Mouse (Mus musculus) urinary bladder, postnatal 14 days (tissue): ENCODE results near the gene Maneal.

Experiments
- DNase-seq: peaks from one replicate; pipeline ENCODE4 v3.0.0; 2021; ENCODE audit warnings: low spot score

Maneal gene

DNA sequence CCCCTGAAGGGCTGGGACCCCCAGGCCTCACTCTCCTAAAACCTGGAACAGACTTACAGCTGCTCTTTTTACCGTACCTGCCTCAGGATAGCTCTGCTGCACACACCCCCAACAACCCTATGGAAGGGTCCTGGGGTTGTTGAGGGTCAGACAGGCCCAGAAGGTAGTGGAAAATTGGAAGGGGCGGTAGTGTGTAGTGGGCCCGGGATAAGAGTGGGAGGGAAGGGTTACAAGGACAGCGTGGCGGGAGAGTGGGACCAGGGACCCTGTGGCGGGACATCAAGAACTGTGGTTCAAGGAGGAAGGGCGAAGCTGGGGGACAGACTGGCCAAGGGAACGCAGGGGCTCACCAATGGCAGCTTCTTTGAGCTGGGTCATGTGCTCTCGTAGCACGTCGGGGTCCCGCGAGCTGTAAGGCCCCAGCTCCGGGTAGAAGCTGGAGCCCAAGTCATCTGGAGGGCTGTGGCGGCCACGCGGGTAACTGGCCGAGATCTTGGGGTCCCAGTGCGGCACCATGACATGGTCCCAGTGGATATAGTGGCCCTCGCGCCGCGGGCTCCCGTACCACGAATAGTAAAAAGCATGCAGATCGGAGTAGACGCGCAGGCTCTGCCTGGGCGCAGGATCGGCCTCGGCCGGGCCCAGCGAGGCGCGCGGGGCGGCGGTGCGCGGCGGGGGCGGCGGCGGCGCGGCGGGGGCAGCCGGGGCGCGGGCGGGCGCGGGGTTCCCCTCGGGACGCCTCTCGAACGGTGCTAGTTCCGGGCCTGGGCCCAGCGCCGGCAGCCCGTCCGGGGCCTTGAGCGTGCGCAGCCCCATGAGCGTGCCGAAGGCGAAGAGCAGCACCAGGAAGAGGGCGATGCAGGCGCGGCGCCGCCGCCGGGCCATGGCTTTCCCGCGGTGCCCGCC lies at the start of gene Maneal:
Gene Maneal (minus strand): TSS at position 889 of the 906 bp plus-strand sequence.
- no peak for DNase-seq

DNA sequence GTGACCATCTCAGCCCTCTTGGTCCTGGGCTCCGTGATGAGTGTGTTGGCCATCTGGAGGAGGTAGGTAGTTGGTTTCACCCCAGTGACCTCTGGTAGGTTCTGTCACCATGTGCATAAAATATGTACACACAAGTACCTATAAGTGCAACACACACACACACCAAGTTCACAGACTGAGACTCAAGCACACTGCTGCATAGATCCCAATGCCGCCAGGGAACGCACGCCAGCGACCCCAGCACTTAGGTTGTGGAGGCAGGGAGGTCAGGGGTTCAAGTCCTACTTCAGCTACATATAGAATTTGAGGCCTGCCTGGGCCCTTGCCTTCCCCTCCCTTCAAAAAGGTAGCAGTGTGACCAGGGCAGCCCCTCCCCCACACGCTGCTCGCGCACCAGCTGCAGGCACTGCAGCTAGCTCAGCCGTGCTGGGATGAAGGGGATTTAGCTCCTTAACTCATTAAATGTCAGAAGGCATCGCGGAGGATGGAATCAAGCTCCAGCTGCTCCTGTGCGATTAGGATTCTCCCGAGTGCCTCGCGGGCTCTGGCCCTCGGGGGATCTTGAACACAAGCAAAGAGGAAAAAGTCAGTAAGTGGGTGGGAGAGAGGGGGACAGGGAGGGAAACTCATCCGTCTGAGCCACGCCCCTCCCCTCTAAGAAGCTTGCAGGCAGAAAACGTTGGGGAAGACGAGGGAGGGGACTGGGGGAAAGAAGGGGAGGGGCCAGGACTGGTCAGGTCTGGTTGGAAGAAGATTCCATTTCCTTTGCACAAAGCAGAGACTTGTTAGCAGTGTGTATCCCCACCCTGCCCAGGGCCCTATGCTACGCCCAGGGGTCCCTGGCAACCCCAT lies 44.2 kb upstream of the Maneal start:
- no peak for DNase-seq

DNA sequence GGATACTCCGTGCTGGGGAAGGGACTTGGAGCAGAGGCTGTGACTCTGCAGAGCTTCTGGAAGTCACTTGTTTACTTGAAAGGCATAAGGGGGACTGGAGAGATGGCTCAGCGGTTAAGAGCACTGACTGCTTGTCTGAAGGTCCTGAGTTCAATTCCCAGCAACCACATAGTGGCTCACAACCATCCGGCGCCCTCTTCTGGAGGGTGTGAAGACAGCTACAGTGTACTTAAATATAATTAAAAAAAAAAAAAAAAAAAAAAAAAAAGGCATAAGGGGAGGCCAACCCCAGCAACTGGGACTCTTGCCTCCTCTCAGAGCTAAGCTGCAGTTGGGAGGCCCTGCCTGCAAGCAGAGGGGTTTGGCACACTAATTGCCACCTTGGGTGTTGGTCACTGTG lies 43.4 kb upstream of the Maneal start:
- DNase-seq: no peak

DNA sequence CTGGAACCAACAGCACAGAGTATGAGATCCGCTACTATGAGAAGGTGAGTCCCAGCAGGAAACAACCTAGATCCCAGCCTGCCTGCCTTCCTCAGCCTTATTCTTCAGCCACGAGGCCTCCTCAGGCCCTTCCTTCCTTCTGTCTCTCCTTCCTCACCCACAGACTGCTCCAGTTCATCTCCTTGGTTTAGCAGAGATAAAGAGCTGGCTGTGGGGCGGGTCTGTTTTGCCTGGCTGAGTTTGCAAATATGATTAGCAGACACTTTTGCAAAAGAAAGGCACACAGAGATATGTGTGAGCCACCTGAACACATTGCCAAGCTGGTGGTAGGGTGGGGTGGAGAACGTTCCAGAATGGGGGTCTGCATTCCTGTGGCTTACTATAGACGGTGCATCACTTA lies 37.9 kb upstream of the Maneal start:
- DNase-seq: no peak

DNA sequence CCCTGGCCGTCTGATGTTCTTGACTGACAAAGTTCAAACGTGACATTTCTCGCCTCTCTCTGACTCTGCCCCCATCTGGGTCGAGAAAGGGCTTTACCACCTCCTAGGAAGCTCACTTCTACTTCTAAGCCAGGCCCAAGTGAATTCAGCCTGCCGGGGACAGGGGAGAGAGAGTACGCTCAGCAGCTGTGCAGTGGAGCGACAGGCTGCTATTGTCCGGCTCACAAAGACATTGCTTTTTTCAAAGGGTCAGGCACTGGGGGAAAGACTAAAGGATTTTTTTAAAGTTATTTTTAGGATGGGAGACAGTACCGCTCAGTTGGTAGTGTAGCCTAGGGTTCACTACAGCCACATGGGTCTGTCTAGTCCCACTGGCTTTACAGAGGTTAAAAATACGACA lies 36.5 kb upstream of the Maneal start:
- DNase-seq: no peak

DNA sequence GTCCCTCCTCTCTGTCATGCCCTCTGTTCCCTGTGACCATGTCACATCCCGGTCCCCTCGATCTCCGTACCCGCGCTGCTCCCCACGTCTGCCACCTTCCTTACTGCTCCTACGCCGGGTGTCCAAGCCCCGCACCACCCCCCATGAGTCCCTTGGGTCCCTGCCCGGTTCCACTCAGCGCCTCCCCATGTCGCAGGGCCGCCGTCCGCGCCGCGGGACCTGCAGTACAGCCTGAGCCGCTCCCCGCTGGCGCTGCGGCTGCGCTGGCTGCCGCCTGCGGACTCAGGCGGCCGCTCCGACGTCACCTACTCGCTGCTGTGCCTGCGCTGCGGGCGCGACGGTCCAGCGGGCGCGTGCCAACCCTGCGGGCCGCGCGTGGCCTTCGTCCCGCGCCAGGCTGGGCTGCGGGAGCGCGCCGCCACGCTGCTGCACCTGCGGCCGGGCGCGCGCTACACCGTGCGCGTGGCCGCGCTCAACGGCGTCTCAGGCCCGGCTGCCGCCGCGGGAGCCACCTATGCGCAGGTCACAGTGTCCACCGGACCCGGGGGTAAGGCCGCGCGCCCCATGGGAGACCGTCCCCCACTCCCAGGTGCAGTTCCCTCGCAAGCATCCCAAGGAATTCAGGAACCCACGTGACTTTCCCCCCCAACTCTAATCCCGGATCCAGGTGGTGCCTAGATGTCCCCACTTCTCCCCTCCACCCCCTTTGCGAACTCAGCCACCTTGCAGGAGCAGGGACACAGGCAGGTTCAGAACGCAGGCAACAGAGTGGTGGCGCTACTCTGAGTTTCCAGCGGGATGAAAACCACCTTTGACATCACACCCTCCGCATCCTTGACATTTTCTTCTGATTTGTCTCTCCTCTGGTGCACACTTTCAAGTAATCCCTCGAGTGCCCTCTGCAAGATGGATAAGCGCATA lies 32.8 kb upstream of the Maneal start:
- no peak for DNase-seq

DNA sequence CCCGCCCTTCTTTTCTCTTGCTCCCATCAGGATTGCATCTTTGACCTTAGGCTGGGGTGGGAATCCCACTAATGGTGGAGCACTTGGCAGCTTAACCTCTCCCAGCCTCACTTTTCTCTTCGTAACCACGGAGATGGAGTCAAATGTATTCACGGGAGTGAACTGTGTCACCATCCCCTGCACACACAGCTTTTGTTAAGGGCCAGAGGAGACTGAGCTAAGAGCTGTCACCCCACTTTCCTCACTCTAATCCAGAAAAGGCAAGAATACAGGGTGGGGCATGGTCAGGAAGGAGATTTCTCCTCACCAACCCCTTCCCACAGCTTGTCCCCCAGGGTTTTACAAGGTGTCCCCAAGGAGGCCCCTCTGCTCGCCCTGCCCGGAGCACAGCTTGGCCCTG lies 31.8 kb upstream of the Maneal start:
- DNase-seq: no peak

DNA sequence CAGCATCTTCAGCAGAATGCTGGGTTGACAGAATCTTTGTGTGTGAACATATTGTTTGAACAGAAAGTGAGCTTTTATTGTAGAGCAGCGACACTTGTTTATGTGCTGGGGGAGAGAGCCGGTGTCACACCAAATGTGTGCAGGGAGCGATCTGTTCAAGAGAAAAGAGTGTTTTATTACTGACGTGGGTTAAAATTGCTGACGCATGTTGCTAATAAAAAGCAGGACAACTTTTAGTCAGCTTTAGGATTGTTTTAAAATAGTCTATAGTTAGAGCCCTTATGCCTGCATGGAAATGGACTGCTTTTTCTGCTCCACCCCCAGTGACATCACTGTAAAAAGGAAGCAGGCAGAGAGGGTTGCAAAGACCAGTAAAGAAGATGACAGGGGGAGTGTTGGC lies 28.9 kb upstream of the Maneal start:
- no peak for DNase-seq

DNA sequence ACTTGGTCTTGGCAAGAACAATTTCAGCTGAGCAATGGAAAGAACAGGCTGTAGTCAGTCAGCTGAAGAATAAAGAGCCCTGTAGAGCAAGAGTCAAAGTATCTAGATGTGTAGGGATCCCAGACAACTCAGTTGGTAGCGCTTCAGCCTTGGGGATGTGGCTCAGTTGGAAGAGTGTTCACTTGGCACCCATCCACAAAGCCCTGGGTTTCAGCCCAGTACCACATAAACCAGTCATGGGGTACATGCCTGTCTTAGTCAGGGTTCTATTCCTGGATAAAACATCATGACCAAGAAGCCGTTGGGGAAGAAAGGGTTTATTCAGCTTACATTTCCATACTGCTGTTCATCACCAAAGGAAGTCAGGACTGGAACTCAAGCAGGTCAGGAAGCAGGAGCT lies 28.0 kb upstream of the Maneal start:
- DNase-seq: no peak

DNA sequence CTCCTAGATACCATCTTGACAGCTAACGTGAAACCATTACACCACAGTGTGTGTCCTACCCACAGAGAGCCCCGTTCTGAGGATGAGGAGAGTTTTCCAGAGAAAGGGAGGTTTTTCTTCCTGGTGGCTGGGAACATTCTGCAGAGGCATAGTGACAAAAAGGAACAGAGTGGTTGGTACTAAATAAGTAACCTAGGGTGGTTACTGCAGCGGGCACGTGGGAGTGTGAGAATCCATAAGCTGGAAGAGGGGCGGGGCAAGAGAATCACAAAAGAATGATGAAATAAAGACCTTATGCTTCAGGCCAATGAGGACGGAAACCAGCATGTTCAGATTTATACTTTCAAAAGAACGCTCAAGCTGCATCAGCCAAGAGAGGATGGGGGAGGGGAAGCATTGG lies 26.7 kb upstream of the Maneal start:
- DNase-seq: no peak

DNA sequence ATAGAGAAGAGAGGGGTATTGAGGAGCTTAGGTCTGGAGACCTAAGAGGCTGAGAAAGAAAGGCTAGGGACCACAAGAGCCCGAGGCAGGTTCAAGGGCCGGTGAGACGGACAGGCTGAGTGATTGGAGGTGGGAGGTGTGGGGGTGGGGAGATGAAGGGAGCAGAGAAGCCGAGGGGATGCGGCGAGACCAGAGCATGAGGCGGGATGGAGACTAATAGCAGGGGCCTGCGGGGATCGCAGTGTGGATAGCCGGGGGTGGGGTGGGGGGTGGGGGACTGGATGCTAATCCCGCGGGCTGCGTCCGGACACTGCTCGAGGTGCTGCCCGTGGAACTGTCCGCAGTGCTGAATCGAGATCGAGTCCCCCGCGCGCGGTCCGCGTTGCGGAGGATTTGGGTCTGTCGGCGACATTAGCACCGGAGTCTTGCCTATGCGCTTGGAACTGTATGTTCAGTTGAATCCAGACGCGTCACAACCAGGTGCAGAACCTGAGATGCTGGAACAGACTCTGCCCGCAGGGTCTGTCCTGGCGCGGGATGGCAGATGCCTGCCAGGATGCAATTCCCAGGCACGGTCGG lies 20.3 kb upstream of the Maneal start:
- DNase-seq: peak; percentile 47

DNA sequence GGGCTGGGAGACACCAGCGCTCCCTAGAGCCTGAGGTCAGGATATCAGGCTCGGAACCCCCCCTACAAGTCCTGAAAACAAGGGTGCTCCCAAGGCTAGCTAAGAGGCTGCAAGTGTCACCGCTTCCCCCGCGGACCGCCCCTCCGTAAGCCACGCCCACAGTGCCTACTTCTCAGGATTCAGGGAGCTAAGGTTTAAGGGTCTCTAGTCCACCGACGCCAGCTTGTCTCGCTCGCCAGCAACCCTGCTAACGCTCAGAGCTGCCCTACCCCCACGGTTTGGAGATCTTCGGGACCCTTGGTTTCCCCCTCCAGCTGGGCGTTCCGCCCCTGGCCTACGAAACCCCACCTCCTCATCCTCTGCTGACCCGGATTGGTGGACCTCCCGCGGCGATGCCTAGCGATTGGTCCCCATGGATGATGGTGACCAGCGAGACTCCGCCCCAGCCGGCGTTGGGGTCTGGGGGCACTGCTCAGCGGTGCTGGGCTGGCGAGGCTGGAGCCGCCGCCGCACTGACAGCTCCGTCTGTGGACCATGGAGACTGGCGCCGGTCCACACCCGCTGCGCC lies 19.5 kb upstream of the Maneal start:
- no peak for DNase-seq

DNA sequence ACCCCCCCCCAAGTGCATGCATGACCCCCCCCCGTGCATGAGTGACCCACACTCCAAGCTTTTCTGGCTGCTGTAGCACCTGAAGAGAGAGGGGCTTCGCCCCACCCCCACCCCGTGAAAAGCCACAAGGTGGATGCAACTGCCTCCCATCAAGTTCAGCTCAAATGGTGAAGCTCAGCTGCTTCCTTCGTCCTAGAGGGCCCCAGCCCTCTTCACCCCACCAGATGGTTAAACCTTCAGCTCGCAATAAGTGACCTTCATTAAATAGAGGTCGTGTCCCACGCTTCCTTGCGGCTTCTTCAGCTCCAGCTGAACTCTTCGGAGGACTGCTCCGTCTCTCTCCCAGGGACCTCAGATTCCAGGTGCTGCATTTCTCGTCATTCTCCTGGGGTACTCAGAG lies 18.6 kb upstream of the Maneal start, which contains the start of gene Epha10:
Gene Epha10 (plus strand): TSS at position 301 of the 400 bp plus-strand sequence.
- no peak for DNase-seq

DNA sequence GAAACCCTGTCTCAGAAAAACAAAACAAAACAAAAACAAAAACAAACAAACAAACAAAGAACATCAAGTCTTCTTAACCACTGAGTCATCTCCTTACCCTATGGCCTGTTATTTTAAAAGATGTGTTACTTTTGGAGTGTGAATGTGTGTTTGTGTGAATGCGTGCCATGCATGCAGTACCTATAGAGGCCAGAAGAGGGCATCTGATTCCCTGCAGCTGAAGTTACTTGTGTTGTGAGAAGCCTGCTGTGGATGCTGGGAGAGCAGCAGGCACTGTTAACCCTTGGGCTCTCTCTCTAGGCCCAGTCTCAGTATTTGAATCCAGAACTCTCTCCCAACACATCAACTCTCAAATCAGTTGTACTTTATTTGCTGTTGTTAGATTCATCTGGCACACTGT lies 10.7 kb upstream of the Maneal start:
- DNase-seq: no peak

DNA sequence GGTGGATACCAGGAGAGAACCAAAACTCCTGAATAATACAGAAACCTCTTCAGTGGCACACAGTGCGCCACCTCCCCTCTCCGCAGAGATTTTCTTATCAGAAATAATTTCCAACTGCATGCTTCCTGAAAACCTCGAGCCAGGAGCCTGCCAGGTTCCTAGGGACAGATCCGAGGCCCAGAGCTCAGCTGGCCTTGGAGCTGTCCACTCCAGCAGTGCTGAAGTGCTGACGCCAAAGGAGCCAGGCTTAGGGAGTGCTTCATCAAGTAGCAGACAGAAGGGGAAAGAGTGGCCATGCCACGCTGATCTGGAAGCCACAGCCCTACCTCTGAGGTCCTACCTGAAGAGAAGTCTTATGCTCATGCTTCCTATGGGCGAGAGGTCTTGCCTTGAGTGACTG lies 1.5 kb downstream of the Maneal start:
- peak; percentile 72 for DNase-seq

DNA sequence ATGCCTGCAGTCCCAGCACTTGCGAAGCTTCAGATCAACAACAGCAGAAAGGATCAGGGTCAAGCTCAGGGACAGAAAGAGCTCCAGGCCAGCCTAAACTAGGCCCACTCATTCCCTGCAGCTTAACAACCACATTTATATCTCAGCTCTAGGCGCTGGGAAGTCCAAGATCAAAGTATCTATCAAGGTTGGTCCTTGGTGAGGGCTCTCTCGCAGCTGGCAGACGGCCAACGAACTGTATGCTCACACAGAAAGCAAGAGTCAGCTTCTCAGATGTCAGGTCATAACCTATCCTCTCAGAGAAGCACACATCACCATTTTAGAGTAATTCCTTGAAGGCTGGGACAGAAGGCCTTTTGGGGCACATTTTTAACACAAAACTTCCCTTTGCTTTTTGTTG lies 3.6 kb downstream of the Maneal start:
- no peak for DNase-seq

DNA sequence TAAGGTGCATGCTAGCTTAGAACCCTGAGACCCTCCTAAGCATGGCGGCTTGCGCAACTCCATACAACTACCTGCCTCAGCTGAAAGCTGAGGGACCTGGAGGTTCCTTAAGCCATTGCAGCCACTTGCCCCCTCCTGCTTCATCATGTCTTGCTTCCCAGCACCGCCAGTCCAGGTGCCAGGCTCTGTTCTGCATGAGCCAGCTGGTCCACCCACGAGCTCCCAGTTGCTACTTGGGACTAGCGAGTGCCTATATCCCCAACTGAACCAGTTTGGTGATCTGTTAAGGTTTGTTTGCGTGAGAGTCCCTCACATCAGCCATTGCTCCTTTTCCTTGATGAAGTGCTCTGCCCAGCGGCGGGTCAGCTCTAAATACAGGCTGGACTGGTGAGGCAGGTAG lies 5.7 kb downstream of the Maneal start:
- no peak for DNase-seq

DNA sequence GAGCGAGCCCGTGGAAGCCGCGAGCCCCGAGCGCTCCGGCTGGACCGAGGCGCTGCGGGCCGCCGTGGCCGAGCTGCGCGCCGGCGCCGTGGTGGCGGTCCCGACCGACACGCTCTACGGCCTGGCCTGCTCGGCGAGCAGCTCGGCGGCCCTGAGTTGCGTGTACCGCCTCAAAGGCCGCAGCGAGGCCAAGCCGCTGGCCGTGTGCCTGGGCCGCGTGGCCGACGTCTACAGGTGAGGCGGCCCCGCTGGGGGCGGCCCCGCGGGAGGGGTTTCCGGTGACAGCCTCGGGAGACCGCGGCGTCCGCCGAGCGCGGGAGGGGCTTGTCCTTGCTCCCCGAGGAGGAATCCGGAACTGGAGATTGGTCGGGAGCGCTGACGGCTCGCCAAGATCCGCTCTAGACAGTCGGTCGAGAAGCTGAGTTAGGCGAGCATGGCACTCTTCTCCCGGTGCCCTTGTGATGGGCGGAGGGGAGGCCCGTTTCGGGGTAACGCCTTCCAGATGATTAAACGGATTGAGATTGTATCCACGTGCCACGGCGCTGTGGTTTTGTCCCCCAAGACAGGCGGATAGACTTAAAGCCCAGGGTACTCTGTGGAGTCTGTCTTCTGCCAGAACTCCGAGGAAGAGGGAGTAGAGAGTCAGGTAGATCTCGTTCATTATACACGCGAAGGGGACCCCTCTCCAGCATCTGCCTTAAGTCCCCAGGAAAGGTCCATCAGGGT lies 10.9 kb downstream of the Maneal start, which contains the start of gene 1110065P20Rik:
Gene 1110065P20Rik (minus strand): TSS at position 264 of the 726 bp plus-strand sequence.
- DNase-seq: peak; percentile 83

DNA sequence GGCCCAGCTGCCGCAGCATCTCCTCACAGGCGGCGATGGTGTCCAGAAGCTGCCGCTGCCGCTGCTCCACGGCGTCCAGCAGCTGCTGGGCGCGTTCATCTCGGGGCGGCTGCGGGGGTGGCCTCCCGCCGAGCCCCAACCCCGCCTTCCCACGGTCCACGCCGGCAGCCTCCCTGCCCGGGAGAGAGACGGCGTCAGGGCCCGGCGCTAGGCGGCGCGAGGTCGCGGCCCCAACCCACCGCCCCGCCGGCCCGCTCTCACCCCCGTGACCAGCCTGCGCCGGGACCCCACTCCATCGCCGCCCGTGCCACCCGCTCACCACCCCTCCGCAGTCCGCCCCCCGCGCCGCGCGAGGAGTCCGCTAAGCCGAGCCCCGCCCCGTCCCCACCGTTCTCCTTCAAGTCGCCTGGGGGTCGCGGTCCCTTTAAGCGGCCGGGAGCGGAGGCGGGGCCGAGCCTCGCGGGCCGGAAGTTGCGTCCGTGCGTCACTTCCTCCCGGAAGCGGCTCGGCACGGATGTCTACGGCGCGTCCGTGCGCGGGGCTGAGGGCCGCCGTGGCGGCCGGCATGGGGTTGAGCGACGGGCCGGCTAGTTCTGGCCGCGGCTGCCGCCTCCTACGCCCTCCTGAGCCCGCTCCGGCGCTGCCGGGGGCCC lies 11.6 kb downstream of the Maneal start, which contains the start of gene Yrdc:
Gene Yrdc (plus strand): TSS at position 419 of the 653 bp plus-strand sequence.
- DNase-seq: peak; percentile 94
